Mouse (Mus musculus) kidney, embryonic 14.5 days (tissue): ENCODE measurements at regions not wholly inside any gene's neighbourhood (a gene's known extent, or its start where the extent isn't known, plus 50 kb on each side); places are given as distances from the start of the nearest gene placed in this dataset.

ENCODE experiments used
- ATAC-seq: fragments of 200-750 bp; cut with Nextera tagmentation; 2 replicates; pipeline ENCODE4 v1.8.0; 2017; ENCODE audit warnings: moderate number of reproducible peaks, mild to moderate bottlenecking, moderate TSS enrichment, moderate library complexity; ENCODE audit not compliant: low FRiP score, low TSS enrichment
- H3K27ac ChIP-seq: fragments of 300-500 bp; sonication (generic); 2 replicates; pipeline ENCODE4 v1.5.1; 2014; ENCODE audit warnings: low read depth, mild to moderate bottlenecking, low read length, moderate library complexity, mixed read lengths
- H3K27me3 ChIP-seq: fragments of 300-500 bp; sonication (generic); 2 replicates; pipeline ENCODE4 v1.6.1; 2014; ENCODE audit warnings: mild to moderate bottlenecking, low read length; ENCODE audit not compliant: control insufficient read depth, insufficient read depth
- H3K36me3 ChIP-seq: fragments of 300-500 bp; sonication (generic); 2 replicates; pipeline ENCODE4 v1.6.1; 2014; ENCODE audit warnings: low read length, mixed read lengths; ENCODE audit not compliant: control insufficient read depth, insufficient read depth
- H3K4me1 ChIP-seq: fragments of 300-500 bp; sonication (generic); 2 replicates; pipeline ENCODE4 v1.6.1; 2014; ENCODE audit warnings: low read length, mixed read lengths; ENCODE audit not compliant: control insufficient read depth, insufficient read depth
- H3K4me2 ChIP-seq: fragments of 300-500 bp; sonication (generic); replicated peaks from 2 replicates; pipeline ENCODE4 v1.6.1; 2014; ENCODE audit warnings: low read depth, mild to moderate bottlenecking, low read length
- H3K4me3 ChIP-seq: fragments of 300-500 bp; sonication (generic); 2 replicates; pipeline ENCODE4 v1.5.1; 2014; ENCODE audit warnings: mild to moderate bottlenecking, low read length
- H3K9ac ChIP-seq: fragments of 300-500 bp; sonication (generic); 2 replicates; pipeline ENCODE4 v1.6.1; 2014; ENCODE audit warnings: low read depth, mild to moderate bottlenecking, low read length, moderate library complexity
- H3K9me3 ChIP-seq: fragments of 300-500 bp; sonication (generic); 2 replicates; pipeline ENCODE4 v1.6.1; 2016; ENCODE audit warnings: low read length; ENCODE audit not compliant: control insufficient read depth
- WGBS: fragments of 180-500 bp; shearing (Covaris S2); extraction: QIAGEN DNeasy Blood & Tissue Kit; methylation state at CpG from one replicate; pipeline ENCODE4 v1.1.7; 2014; 5-methylcytosine and 5-hydroxymethylcytosine counted together

DNA sequence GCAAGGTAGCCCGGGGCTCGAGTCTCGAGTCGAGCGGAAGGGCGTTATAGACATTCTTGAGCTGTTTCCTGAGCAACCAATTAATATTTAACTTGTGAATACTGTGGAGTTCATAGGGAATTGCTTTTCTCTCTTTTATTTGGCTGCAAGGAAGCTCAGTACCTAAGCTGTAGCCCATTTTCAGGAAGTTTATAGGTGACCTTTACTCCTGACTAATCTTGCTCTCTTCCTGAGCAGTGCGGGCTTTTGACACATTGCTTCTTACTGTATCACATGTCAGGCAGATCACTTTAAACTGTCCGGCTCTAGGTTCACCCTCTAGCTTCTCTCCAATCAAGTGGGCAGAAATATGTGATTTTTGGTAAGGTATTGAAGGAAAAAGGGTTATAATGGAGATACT lies 51.4 kb upstream of the Pard3b start:
- Histone ChIP-seq H3K4me2 (no peak overlapping the region), H3K36me3 (no peaks in the 10 kb centered on the region), H3K4me3 (no peak overlapping the region), H3K9ac (no peak overlapping the region), H3K4me1 (no peaks in the 10 kb centered on the region), H3K9me3 (no peaks in the 10 kb centered on the region), H3K27me3 (no peaks in the 10 kb centered on the region), H3K27ac (no peak overlapping the region)
- ATAC-seq: no peak
- 67% methylated on average over 8 of the region's 8 CpGs for WGBS
